Mouse (Mus musculus): ENCODE measurements around the gene Hat1. TPM values are rescaled to one million over a fixed set of nuclear protein-coding genes. Genes with fewer than 3 reads are reported as not detected.

Hat1 gene
- polyA plus RNA-seq, 1 experiment from 2014 or later, result 205 TPM

DNA sequence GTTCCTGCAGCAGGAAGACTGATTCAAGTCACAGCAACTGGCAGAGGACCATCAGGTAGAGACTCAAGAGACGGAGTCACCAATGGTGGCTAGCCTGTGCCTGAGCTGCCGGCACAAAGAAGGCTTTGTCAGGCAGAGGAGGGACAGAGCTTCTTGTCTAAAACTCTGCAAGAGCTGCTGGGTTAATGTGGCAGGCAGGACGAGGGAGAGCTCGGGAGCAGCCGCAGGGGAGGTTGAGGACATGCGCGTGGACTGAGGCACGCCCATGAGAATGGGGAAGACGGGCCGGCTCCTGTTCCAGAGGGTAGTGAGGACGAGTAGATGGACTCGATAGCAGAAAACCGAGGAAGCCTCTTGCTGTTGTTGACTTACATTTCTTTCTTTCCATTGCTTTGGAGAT lies 69.9 kb downstream of the Hat1 start:
- Histone ChIP-seq H3K9ac (replicated peaks; ENCODE audit: low read length) (no peak overlapping the region), H3K9me3 (replicated peaks; ENCODE audit: control insufficient read depth, low read length) (no peaks in the 10 kb centered on the region), H3K4me2 (ENCODE audit: low read depth, low read length) (no peak overlapping the region), H3K27ac (replicated peaks; ENCODE audit: low read depth, low read length) (no peak overlapping the region), H3K27me3 (ENCODE audit: control insufficient read depth, insufficient read depth, low read length) (no peaks in the 10 kb centered on the region), H3K36me3 (replicated peaks; ENCODE audit: control insufficient read depth, insufficient read depth, low read depth, low read length) (no peaks in the 10 kb centered on the region), H3K4me3 (ENCODE audit: low read depth, low read length) (no peak overlapping the region), H3K4me1 (ENCODE audit: control insufficient read depth, insufficient read depth, low read length) (no peaks in the 10 kb centered on the region)
- ATAC-seq (replicated peaks; ENCODE audit: insufficient number of reproducible peaks, low FRiP score, low TSS enrichment, low read depth) (no peak), DNase-seq (ENCODE audit: low spot score) (no peak)
- WGBS, result 36% methylated on average over 13 of the region's 13 CpGs

GRCm38 (mm10) chr2:71459659-71460058 lies 70.9 kb downstream of the Hat1 start:
- no peaks in the 10 kb centered on the region for H3K27me3 ChIP-seq (ENCODE audit: control insufficient read depth, insufficient read depth, low read length)
- no peak overlapping the region for H3K9ac ChIP-seq (replicated peaks; ENCODE audit: low read length)
- H3K4me3 ChIP-seq (ENCODE audit: low read depth, low read length), result no peak overlapping the region
- DNase-seq (ENCODE audit: low spot score) (no peak), ATAC-seq (replicated peaks; ENCODE audit: insufficient number of reproducible peaks, low FRiP score, low TSS enrichment, low read depth) (no peak)
- H3K4me2 ChIP-seq (ENCODE audit: low read depth, low read length), result no peak overlapping the region
- H3K36me3 ChIP-seq (replicated peaks; ENCODE audit: control insufficient read depth, insufficient read depth, low read depth, low read length), result no peaks in the 10 kb centered on the region
- WGBS, result 96% methylated on average over 1 of the region's 1 CpGs
- no peaks in the 10 kb centered on the region for H3K9me3 ChIP-seq (replicated peaks; ENCODE audit: control insufficient read depth, low read length)
- no peak overlapping the region for H3K27ac ChIP-seq (replicated peaks; ENCODE audit: low read depth, low read length)
- H3K4me1 ChIP-seq (ENCODE audit: control insufficient read depth, insufficient read depth, low read length), result no peaks in the 10 kb centered on the region

DNA sequence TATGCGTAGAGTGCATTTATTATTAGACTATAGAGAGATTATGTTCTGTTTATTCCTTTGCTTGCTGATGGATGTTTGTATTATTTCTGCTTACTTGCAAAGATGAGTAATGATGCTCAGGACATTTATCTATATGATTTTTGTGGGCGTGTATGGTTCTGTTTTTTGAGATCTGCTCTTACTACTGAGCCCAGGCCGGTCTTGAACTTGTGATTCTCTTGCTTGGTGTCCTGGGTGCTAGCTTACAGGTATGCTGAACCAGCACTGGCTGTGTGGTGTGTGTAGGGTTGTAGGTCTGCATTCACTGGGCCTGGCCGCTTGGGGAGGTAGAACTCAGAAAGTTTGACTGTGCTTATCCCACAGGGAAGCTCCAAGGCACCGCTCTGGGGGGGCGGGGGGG lies 72.4 kb downstream of the Hat1 start:
- H3K4me3 ChIP-seq (ENCODE audit: low read depth, low read length), result no peak overlapping the region
- no peaks in the 10 kb centered on the region for H3K27me3 ChIP-seq (ENCODE audit: control insufficient read depth, insufficient read depth, low read length)
- no peaks in the 10 kb centered on the region for H3K36me3 ChIP-seq (replicated peaks; ENCODE audit: control insufficient read depth, insufficient read depth, low read depth, low read length)
- 74% methylated on average over 5 of the region's 6 CpGs for WGBS
- DNase-seq (ENCODE audit: low spot score) (no peak), ATAC-seq (replicated peaks; ENCODE audit: insufficient number of reproducible peaks, low FRiP score, low TSS enrichment, low read depth) (no peak)
- H3K9me3 ChIP-seq (replicated peaks; ENCODE audit: control insufficient read depth, low read length), result no peaks in the 10 kb centered on the region
- no peak overlapping the region for H3K4me2 ChIP-seq (ENCODE audit: low read depth, low read length)
- H3K9ac ChIP-seq (replicated peaks; ENCODE audit: low read length), result no peak overlapping the region
- H3K4me1 ChIP-seq (ENCODE audit: control insufficient read depth, insufficient read depth, low read length), result no peaks in the 10 kb centered on the region
- no peak overlapping the region for H3K27ac ChIP-seq (replicated peaks; ENCODE audit: low read depth, low read length)

- H3K27ac ChIP-seq (replicated peaks; ENCODE audit: low read depth, low read length), result no peak overlapping the region
- 53% methylated on average over 7 of the region's 7 CpGs for WGBS
- H3K9ac ChIP-seq (replicated peaks; ENCODE audit: low read length), result no peak overlapping the region
- no peak overlapping the region for H3K4me2 ChIP-seq (ENCODE audit: low read depth, low read length)
- DNase-seq (ENCODE audit: low spot score), result no peak
- no peaks in the 10 kb centered on the region for H3K4me1 ChIP-seq (ENCODE audit: control insufficient read depth, insufficient read depth, low read length)
- no peaks in the 10 kb centered on the region for H3K36me3 ChIP-seq (replicated peaks; ENCODE audit: control insufficient read depth, insufficient read depth, low read depth, low read length)
- H3K9me3 ChIP-seq (replicated peaks; ENCODE audit: control insufficient read depth, low read length), result no peaks in the 10 kb centered on the region
- no peak overlapping the region for H3K4me3 ChIP-seq (ENCODE audit: low read depth, low read length)
- H3K27me3 ChIP-seq (ENCODE audit: control insufficient read depth, insufficient read depth, low read length), result no peaks in the 10 kb centered on the region
- no peak for ATAC-seq (replicated peaks; ENCODE audit: insufficient number of reproducible peaks, low FRiP score, low TSS enrichment, low read depth)
Measured at GRCm38 (mm10) chr2:71461589-71461988, 72.8 kb downstream of the Hat1 start.

DNA sequence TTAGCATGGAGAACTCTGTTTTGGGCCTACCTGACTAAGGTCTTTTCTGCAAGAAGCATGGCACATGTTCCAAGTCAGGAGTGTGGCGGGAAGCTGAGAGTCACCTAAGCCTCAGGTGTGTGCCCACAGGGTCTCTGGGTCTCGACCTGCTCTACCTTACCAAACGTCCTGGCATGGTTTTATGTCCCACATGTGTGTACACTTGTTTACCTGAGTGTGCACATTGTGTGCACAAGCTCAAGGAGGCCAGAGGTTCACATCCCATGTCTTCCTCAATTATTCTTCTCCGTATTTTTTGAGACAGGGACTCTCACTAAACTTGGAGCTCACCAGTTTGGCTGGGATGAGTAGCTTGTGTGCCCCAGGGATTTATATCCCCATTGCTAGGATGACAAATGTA lies 73.3 kb downstream of the Hat1 start:
- WGBS, result 88% methylated on average over 4 of the region's 4 CpGs
- DNase-seq (ENCODE audit: low spot score), result no peak

GRCm38 (mm10) chr2:71462553-71462952 lies 73.8 kb downstream of the Hat1 start:
- ATAC-seq (replicated peaks; ENCODE audit: insufficient number of reproducible peaks, low FRiP score, low TSS enrichment, low read depth), result no peak
- Histone ChIP-seq H3K27ac (replicated peaks; ENCODE audit: low read depth, low read length) (no peak overlapping the region), H3K9me3 (replicated peaks; ENCODE audit: control insufficient read depth, low read length) (no peaks in the 10 kb centered on the region)

More for the DNA sequence above, 73.3 kb downstream of the Hat1 start:
- Histone ChIP-seq H3K4me1 (ENCODE audit: control insufficient read depth, insufficient read depth, low read length) (no peaks in the 10 kb centered on the region), H3K4me3 (ENCODE audit: low read depth, low read length) (no peak overlapping the region), H3K27me3 (ENCODE audit: control insufficient read depth, insufficient read depth, low read length) (no peaks in the 10 kb centered on the region), H3K9me3 (replicated peaks; ENCODE audit: control insufficient read depth, low read length) (no peaks in the 10 kb centered on the region), H3K4me2 (ENCODE audit: low read depth, low read length) (no peak overlapping the region), H3K27ac (replicated peaks; ENCODE audit: low read depth, low read length) (no peak overlapping the region), H3K9ac (replicated peaks; ENCODE audit: low read length) (no peak overlapping the region), H3K36me3 (replicated peaks; ENCODE audit: control insufficient read depth, insufficient read depth, low read depth, low read length) (no peaks in the 10 kb centered on the region)
- no peak for ATAC-seq (replicated peaks; ENCODE audit: insufficient number of reproducible peaks, low FRiP score, low TSS enrichment, low read depth)

GRCm38 (mm10) chr2:71466103-71466502 lies 77.3 kb downstream of the Hat1 start:
- ATAC-seq (replicated peaks; ENCODE audit: insufficient number of reproducible peaks, low FRiP score, low TSS enrichment, low read depth), result no peak; the same call in 1 of the 2 replicates
- no peak overlapping the region for H3K4me2 ChIP-seq (ENCODE audit: low read depth, low read length)
- no peaks in the 10 kb centered on the region for H3K4me1 ChIP-seq (ENCODE audit: control insufficient read depth, insufficient read depth, low read length)
- 24% methylated on average over 5 of the region's 6 CpGs for WGBS
- no peaks in the 10 kb centered on the region for H3K9me3 ChIP-seq (replicated peaks; ENCODE audit: control insufficient read depth, low read length)
- H3K27me3 ChIP-seq (ENCODE audit: control insufficient read depth, insufficient read depth, low read length), result no peaks in the 10 kb centered on the region
- H3K9ac ChIP-seq (replicated peaks; ENCODE audit: low read length), result no peak overlapping the region
- no peaks in the 10 kb centered on the region for H3K36me3 ChIP-seq (replicated peaks; ENCODE audit: control insufficient read depth, insufficient read depth, low read depth, low read length)
- no peak overlapping the region for H3K4me3 ChIP-seq (ENCODE audit: low read depth, low read length)
- DNase-seq (ENCODE audit: low spot score), result no peak
- H3K27ac ChIP-seq (replicated peaks; ENCODE audit: low read depth, low read length), result no peak overlapping the region

More at GRCm38 (mm10) chr2:71462553-71462952, 73.8 kb downstream of the Hat1 start:
- Histone ChIP-seq H3K4me1 (ENCODE audit: control insufficient read depth, insufficient read depth, low read length) (no peaks in the 10 kb centered on the region), H3K4me3 (ENCODE audit: low read depth, low read length) (no peak overlapping the region), H3K27me3 (ENCODE audit: control insufficient read depth, insufficient read depth, low read length) (no peaks in the 10 kb centered on the region), H3K36me3 (replicated peaks; ENCODE audit: control insufficient read depth, insufficient read depth, low read depth, low read length) (no peaks in the 10 kb centered on the region), H3K4me2 (ENCODE audit: low read depth, low read length) (no peak overlapping the region), H3K9ac (replicated peaks; ENCODE audit: low read length) (no peak overlapping the region)
- 76% methylated on average over 3 of the region's 3 CpGs for WGBS
- DNase-seq (ENCODE audit: low spot score), result no peak

DNA sequence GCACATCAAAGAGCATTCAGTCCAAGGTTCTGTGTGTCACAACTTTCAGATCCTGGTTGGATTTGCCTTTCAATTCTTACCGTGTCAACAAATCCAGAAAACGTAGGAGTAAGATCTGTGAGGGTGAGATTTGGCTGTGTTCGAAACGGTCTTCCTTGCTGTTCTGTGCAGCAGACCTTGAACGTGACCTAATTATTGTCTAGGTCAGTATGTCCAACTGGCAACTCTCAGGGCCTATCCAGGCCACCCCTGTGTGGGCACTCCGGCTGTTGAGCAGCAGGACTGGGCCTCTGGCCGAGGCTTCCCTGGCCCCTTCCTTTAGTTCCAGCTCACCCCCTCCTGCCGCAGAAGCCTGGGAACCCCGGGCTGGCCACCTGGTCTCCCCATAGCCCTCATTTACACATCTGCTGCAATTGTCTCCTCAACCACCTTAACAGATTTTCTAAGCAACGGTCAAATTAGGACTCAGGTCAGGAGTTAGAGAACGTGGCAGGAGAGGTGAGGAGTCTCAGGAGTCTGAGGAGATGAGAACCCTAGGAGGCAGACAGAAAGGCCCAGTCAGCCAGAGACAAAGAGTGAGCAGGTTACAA lies 78.2 kb downstream of the Hat1 start:
- H3K36me3 ChIP-seq (replicated peaks; ENCODE audit: control insufficient read depth, insufficient read depth, low read depth, low read length), result no peaks in the 10 kb centered on the region
- H3K9ac ChIP-seq (replicated peaks; ENCODE audit: low read length), result no peak overlapping the region
- no peak for DNase-seq (ENCODE audit: low spot score)
- H3K4me2 ChIP-seq (ENCODE audit: low read depth, low read length), result no peak overlapping the region
- 54% methylated on average over 11 of the region's 11 CpGs for WGBS
- H3K27ac ChIP-seq (replicated peaks; ENCODE audit: low read depth, low read length), result no peak overlapping the region
- no peak overlapping the region for H3K4me3 ChIP-seq (ENCODE audit: low read depth, low read length)
- H3K9me3 ChIP-seq (replicated peaks; ENCODE audit: control insufficient read depth, low read length), result no peaks in the 10 kb centered on the region
- no peaks in the 10 kb centered on the region for H3K4me1 ChIP-seq (ENCODE audit: control insufficient read depth, insufficient read depth, low read length)
- H3K27me3 ChIP-seq (ENCODE audit: control insufficient read depth, insufficient read depth, low read length), result no peaks in the 10 kb centered on the region
- ATAC-seq (replicated peaks; ENCODE audit: insufficient number of reproducible peaks, low FRiP score, low TSS enrichment, low read depth), result no peak
